Mouse (Mus musculus): ENCODE results near the gene Arfgef2. TPM values are rescaled to one million over a fixed set of nuclear protein-coding genes. Genes with fewer than 3 reads are reported as not detected.

Gene Arfgef2
- total RNA-seq, 4 experiments from 2014 or later = 60.0 to 78.0 (median 67.7) TPM

GRCm38 (mm10) chr2:166856366-166856765 lies 51.0 kb downstream of the Arfgef2 start:
- DNase-seq (ENCODE audit: low spot score in 2 of 2) = no peak

DNA sequence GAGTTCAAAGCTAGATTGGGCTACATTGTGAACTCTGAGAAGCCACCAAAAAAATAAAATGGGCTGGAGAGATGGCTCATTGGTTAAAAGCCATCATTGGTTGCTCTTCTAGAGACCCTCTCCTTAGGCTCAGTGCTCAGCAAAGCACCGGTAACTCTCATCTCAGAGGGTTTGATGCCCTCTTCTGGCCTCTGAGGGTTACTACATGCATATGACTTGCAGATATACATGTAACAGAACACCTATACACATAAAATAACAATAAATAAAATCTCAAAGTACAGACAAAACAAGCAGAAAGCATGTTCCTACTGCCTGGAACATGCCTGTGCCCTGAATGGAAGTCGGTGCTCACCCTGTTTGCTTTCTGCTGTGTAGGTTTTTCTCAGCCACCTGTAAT lies 51.7 kb downstream of the Arfgef2 start:
- no peak for DNase-seq (ENCODE audit: low spot score in 2 of 2)

DNA sequence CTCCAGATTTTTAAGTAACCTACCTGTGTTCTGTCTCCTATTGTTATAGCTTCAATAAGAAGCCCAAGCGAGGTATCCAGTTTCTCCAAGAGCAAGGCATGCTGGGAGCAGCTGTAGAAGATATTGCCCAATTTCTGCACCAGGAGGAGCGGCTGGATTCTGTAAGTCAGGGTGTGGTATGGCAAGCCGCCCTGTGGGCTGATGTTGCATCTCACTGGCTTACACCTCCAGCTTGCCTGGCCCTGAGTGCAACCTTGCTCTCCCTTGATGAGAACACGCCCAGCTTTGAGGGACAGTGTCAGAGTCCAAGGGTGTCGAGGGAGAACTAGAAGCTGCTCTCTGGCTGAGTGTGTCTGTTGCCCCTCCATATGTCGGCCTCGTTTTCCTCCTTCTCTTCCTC lies 53.8 kb downstream of the Arfgef2 start:
- no peak for DNase-seq (ENCODE audit: low spot score in 2 of 2)

GRCm38 (mm10) chr2:166862505-166862904 lies 57.1 kb downstream of the Arfgef2 start:
- no peak for DNase-seq (ENCODE audit: low spot score in 2 of 2)

GRCm38 (mm10) chr2:166865476-166865875 lies 60.1 kb downstream of the Arfgef2 start:
- DNase-seq (ENCODE audit: low spot score in 2 of 2) = no peak

GRCm38 (mm10) chr2:166870271-166870865 lies 65.0 kb downstream of the Arfgef2 start:
- DNase-seq (ENCODE audit: low spot score in 2 of 2) = no peak

- DNase-seq (ENCODE audit: low spot score in 2 of 2) = no peak
Measured at GRCm38 (mm10) chr2:166870899-166871298, 65.5 kb downstream of the Arfgef2 start.

DNA sequence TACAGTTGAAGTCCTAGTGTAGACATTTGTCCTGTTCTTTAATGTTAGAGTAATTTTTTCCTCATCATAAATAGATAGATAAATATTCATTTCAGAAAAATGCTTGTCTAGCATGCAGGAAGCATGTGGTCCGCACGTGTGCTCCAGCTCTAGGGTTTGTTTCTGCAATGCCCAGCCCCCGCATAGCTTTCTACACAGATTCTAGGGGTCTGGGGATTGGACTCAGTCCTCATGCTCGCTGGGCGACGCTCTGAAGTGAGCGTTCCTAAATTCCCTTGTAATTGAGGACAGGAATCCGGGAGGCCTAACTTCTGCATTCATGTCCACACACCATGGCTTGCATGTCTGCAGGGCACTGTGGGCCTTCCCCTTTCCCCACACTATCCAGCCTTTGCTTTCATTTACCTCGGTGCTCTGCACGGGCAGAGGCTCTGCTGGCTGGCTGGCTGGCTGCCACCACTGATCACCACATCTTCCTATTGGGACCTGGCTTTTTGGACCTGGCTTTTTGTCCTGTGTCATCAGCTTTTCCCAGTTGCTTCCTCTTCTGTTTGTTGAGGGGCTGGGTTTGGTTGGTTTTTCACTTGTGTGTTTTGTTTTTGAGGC lies 69.4 kb downstream of the Arfgef2 start:
- no peak for DNase-seq (ENCODE audit: low spot score in 2 of 2)

- no peak for DNase-seq (ENCODE audit: low spot score in 2 of 2)
Measured at GRCm38 (mm10) chr2:166875561-166875960, 70.2 kb downstream of the Arfgef2 start.

GRCm38 (mm10) chr2:166876331-166876730 lies 70.9 kb downstream of the Arfgef2 start:
- no peak for DNase-seq (ENCODE audit: low spot score in 2 of 2)

GRCm38 (mm10) chr2:166885066-166885465 lies 79.7 kb downstream of the Arfgef2 start:
- DNase-seq (ENCODE audit: low spot score in 2 of 2) = peak in 1 of 2 experiments; percentile 16

DNA sequence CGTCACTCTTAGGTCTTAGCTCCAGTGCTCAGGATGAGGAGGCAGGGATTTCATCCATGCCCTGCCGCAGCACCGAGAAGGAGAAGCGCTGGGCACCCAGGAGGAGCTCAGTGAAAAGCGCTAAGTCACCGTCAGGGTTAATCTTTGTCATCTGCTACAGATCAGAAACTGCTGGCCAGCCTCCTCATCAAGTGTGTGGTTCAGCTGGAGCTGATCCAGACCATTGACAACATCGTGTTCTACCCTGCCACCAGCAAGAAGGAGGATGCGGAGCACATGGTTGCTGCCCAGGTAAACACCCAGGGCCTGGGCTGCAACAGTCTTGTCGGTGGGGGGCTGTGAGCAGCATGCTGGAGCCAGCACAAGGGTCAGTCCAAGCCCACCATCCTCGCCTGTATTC lies 80.2 kb downstream of the Arfgef2 start:
- no peak for DNase-seq (ENCODE audit: low spot score in 2 of 2)

GRCm38 (mm10) chr2:166886231-166886630 lies 80.8 kb downstream of the Arfgef2 start:
- no peak for DNase-seq (ENCODE audit: low spot score in 2 of 2)

- no peak for DNase-seq (ENCODE audit: low spot score in 2 of 2)
Measured at GRCm38 (mm10) chr2:166887816-166888215, 82.4 kb downstream of the Arfgef2 start.

DNA sequence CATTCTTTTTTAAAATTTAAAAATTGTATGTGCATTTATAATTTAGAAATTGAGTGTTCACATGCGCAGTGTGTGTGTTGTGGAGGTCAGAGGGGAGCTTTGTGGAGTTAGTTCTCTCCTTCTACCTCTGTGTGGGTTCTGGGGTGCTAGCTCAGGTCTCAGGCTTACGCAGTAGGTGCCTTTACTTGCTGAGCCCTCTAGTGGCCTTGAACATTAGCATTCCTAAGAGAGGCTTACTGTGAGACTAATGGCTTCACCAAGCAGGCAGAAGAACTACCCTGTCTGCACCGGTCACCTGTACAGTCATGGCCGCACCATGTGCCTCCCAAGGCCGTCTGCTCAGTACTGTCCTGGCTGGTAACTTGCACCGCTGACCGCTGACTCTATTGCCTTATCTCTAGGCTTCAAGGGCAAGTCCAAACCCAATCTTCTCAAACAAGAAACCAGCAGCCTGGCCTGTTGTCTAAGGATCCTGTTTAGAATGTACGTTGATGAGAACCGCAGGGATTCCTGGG lies 86.0 kb downstream of the Arfgef2 start:
- DNase-seq (ENCODE audit: low spot score in 2 of 2) = no peak

- DNase-seq (ENCODE audit: low spot score in 2 of 2) = no peak
Measured at GRCm38 (mm10) chr2:166892158-166892680, 86.8 kb downstream of the Arfgef2 start.

DNA sequence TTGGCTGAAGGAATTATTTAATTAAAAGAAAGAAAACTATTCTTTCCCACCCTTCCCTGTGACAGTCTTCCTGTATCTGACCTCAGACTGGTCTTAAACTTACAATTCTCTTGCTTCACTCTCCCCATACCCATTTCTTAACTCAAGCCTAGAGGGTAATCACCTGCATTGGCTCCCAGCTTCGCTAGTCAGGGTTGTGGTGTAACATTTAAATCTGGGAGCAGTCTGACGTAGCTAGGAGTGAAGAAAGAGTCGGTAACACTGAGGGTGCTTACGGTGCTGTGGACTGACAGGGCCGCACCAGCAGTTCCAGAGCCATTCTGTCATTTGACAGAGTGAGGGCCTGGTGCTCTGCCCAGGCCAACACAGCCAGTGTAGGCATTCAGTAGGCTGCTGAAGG lies 87.6 kb downstream of the Arfgef2 start:
- DNase-seq (ENCODE audit: low spot score in 2 of 2) = no peak

- DNase-seq (ENCODE audit: low spot score in 2 of 2) = no peak
Measured at GRCm38 (mm10) chr2:166896368-166896767, 91.0 kb downstream of the Arfgef2 start.

DNA sequence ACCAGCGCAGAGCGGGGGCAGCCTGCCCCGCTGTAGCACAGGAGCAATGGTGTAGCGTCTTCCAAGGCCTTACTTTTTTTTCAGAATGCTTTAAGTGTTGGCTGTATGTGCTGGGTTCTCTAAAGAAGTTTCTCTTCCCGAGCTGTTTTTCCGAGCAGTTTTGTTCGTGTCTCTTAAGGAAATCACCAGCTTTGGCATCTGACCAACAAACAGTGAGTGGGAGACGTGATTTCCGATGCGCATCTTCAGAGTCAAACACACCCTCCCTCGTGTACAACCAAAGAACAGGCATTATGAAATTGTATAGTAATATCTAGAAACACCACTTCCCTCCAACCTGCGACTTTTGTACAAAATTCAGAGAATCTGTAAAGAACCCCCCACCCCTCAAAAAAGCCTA lies 91.6 kb downstream of the Arfgef2 start:
- no peak for DNase-seq (ENCODE audit: low spot score in 2 of 2)

GRCm38 (mm10) chr2:166899161-166899560 lies 93.8 kb downstream of the Arfgef2 start:
- DNase-seq (ENCODE audit: low spot score in 2 of 2) = no peak

GRCm38 (mm10) chr2:166899746-166900145 lies 94.4 kb downstream of the Arfgef2 start:
- no peak for DNase-seq (ENCODE audit: low spot score in 2 of 2)

- no peak for DNase-seq (ENCODE audit: low spot score in 2 of 2)
Measured at GRCm38 (mm10) chr2:166900792-166901505, 95.6 kb downstream of the Arfgef2 start.
